Mouse (Mus musculus): ENCODE measurements at regions not wholly inside any gene's neighbourhood (a gene's known extent, or its start where the extent isn't known, plus 50 kb on each side); places are given as distances from the start of the nearest gene placed in this dataset.

- Histone ChIP-seq H3K4me3 (replicated peaks; ENCODE audit: low read length) (no peak overlapping the region), H3K9ac (ENCODE audit: low read depth, low read length, severe bottlenecking) (no peak overlapping the region), H3K36me3 (ENCODE audit: control insufficient read depth, insufficient read depth, low read length) (no peaks in the 10 kb centered on the region), H3K4me1 (ENCODE audit: control insufficient read depth, insufficient read depth, low read length) (no peaks in the 10 kb centered on the region), H3K9me3 (ENCODE audit: control insufficient read depth, low read length) (no peaks in the 10 kb centered on the region), H3K27ac (replicated peaks; ENCODE audit: low read depth, low read length) (no peak overlapping the region), H3K27me3 (ENCODE audit: control insufficient read depth, insufficient read depth, low read length) (no peaks in the 10 kb centered on the region), H3K4me2 (replicated peaks; ENCODE audit: low read depth, low read length, severe bottlenecking) (no peak overlapping the region)
- no peak for DNase-seq (ENCODE audit: low spot score)
- no peak for TF ChIP-seq POLR2A (IDR thresholded peaks at IDR 0.05; ENCODE audit: borderline replicate concordance, extremely low read depth, insufficient read depth, insufficient read length)
- ATAC-seq (ENCODE audit: low FRiP score, low read depth) = no peak
- WGBS = 74% methylated on average over 7 of the region's 7 CpGs
Observed at GRCm38 (mm10) chr4:56231414-56231813, 508.5 kb upstream of the Gm26657 start.

- TF ChIP-seq POLR2A (IDR thresholded peaks at IDR 0.05; ENCODE audit: borderline replicate concordance, extremely low read depth, insufficient read depth, insufficient read length) = no peak
- no peaks in the 10 kb centered on the region for H3K36me3 ChIP-seq (ENCODE audit: control insufficient read depth, insufficient read depth, low read length)
- H3K27me3 ChIP-seq (ENCODE audit: control insufficient read depth, insufficient read depth, low read length) = no peaks in the 10 kb centered on the region
- no peak overlapping the region for H3K9ac ChIP-seq (ENCODE audit: low read depth, low read length, severe bottlenecking)
- H3K4me1 ChIP-seq (ENCODE audit: control insufficient read depth, insufficient read depth, low read length) = no peaks in the 10 kb centered on the region
- no peak overlapping the region for H3K4me3 ChIP-seq (replicated peaks; ENCODE audit: low read length)
- no peak overlapping the region for H3K4me2 ChIP-seq (replicated peaks; ENCODE audit: low read depth, low read length, severe bottlenecking)
- WGBS = 40% methylated on average over 1 of the region's 1 CpGs
- H3K27ac ChIP-seq (replicated peaks; ENCODE audit: low read depth, low read length) = no peak overlapping the region
- DNase-seq (ENCODE audit: low spot score) (no peak), ATAC-seq (ENCODE audit: low FRiP score, low read depth) (no peak)
- no peaks in the 10 kb centered on the region for H3K9me3 ChIP-seq (ENCODE audit: control insufficient read depth, low read length)
Observed at GRCm38 (mm10) chr4:56230451-56230850, 509.4 kb upstream of the Gm26657 start.

DNA sequence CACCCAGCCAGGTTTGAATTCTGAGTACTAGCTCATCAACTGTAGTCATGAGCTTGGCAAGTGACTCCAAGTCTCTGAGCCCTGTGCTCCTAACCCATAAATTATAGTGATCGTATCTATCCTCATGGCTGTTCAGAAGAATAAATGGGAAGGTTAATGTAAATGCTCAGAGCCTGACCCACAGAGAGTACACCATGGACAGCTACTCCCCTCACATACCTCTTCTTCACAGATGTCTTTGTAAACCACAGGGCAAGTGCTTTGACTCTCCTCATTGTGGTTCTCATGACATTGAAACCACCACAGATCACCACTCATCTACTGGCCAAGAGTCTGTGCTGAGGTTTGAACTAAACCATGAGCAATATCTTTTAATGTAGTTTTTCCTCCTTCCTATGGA is 513.4 kb upstream of the Gm26657 start:
- TF ChIP-seq POLR2A (IDR thresholded peaks at IDR 0.05; ENCODE audit: borderline replicate concordance, extremely low read depth, insufficient read depth, insufficient read length) = no peak
- ATAC-seq (ENCODE audit: low FRiP score, low read depth) (no peak), DNase-seq (ENCODE audit: low spot score) (no peak)
- H3K27me3 ChIP-seq (ENCODE audit: control insufficient read depth, insufficient read depth, low read length) = no peaks in the 10 kb centered on the region
- H3K9ac ChIP-seq (ENCODE audit: low read depth, low read length, severe bottlenecking) = no peak overlapping the region
- no peaks in the 10 kb centered on the region for H3K36me3 ChIP-seq (ENCODE audit: control insufficient read depth, insufficient read depth, low read length)
- H3K4me1 ChIP-seq (ENCODE audit: control insufficient read depth, insufficient read depth, low read length) = peaks cover 8% of the 10 kb centered on the region
- no peak overlapping the region for H3K27ac ChIP-seq (replicated peaks; ENCODE audit: low read depth, low read length)
- no peaks in the 10 kb centered on the region for H3K9me3 ChIP-seq (ENCODE audit: control insufficient read depth, low read length)
- no peak overlapping the region for H3K4me3 ChIP-seq (replicated peaks; ENCODE audit: low read length)
- H3K4me2 ChIP-seq (replicated peaks; ENCODE audit: low read depth, low read length, severe bottlenecking) = no peak overlapping the region
- WGBS = 96% methylated on average over 1 of the region's 1 CpGs

- Histone ChIP-seq H3K4me1 (ENCODE audit: control insufficient read depth, insufficient read depth, low read length) (peaks cover 12% of the 10 kb centered on the region), H3K4me3 (replicated peaks; ENCODE audit: low read length) (no peak overlapping the region), H3K4me2 (replicated peaks; ENCODE audit: low read depth, low read length, severe bottlenecking) (no peak overlapping the region), H3K9me3 (ENCODE audit: control insufficient read depth, low read length) (no peaks in the 10 kb centered on the region), H3K9ac (ENCODE audit: low read depth, low read length, severe bottlenecking) (no peak overlapping the region), H3K27me3 (ENCODE audit: control insufficient read depth, insufficient read depth, low read length) (no peaks in the 10 kb centered on the region), H3K27ac (replicated peaks; ENCODE audit: low read depth, low read length) (no peak overlapping the region), H3K36me3 (ENCODE audit: control insufficient read depth, insufficient read depth, low read length) (no peaks in the 10 kb centered on the region)
- TF ChIP-seq POLR2A (IDR thresholded peaks at IDR 0.05; ENCODE audit: borderline replicate concordance, extremely low read depth, insufficient read depth, insufficient read length) = no peak
- DNase-seq (ENCODE audit: low spot score) (no peak), ATAC-seq (ENCODE audit: low FRiP score, low read depth) (no peak)
- 50% methylated on average over 3 of the region's 3 CpGs for WGBS
Observed at GRCm38 (mm10) chr4:56224542-56224941, 515.3 kb upstream of the Gm26657 start.

- Histone ChIP-seq H3K9me3 (ENCODE audit: control insufficient read depth, low read length) (no peaks in the 10 kb centered on the region), H3K4me3 (replicated peaks; ENCODE audit: low read length) (no peak overlapping the region)
- 31% methylated on average over 8 of the region's 8 CpGs for WGBS
Observed at GRCm38 (mm10) chr4:56222023-56222776, 517.7 kb upstream of the Gm26657 start.

More at GRCm38 (mm10) chr4:56222023-56222776, 517.7 kb upstream of the Gm26657 start:
- no peak for TF ChIP-seq POLR2A (IDR thresholded peaks at IDR 0.05; ENCODE audit: borderline replicate concordance, extremely low read depth, insufficient read depth, insufficient read length)
- Histone ChIP-seq H3K27me3 (ENCODE audit: control insufficient read depth, insufficient read depth, low read length) (no peaks in the 10 kb centered on the region), H3K4me2 (replicated peaks; ENCODE audit: low read depth, low read length, severe bottlenecking) (no peak overlapping the region), H3K36me3 (ENCODE audit: control insufficient read depth, insufficient read depth, low read length) (no peaks in the 10 kb centered on the region), H3K9ac (ENCODE audit: low read depth, low read length, severe bottlenecking) (no peak overlapping the region), H3K4me1 (ENCODE audit: control insufficient read depth, insufficient read depth, low read length) (peaks cover 12% of the 10 kb centered on the region), H3K27ac (replicated peaks; ENCODE audit: low read depth, low read length) (no peak overlapping the region)
- peak; percentile 73 for DNase-seq (ENCODE audit: low spot score)
- ATAC-seq (ENCODE audit: low FRiP score, low read depth) = peak; percentile 85

Measured in limb, embryonic 14.5 days (tissue).